In genomic region chr9:36833914-36834313, GRCm38 (mm10) we compare ENCODE assay signal across 11 mouse cellular contexts. TPM values are rescaled to one million over a fixed set of nuclear protein-coding genes. Genes with fewer than 3 reads are reported as not detected.
DNase-seq lines count a peak whose midpoint lies in the region; ATAC-seq lines count a peak whose summit lies in the region.
"Had no signal": no experiment of that assay in that cellular context is flagged by ENCODE, and none has a peak within 500 bp of the region (broad histone marks: within the 10 kb centered on the region; RNA-seq: fewer than 3 reads in every experiment).

No protein-coding gene starts in this region.

- no peak for ATAC-seq in heart, embryonic 12.5 days (ENCODE audit: insufficient number of reproducible peaks, low FRiP score)
- ATAC-seq in embryonic facial prominence, embryonic 14.5 days (ENCODE audit: low read depth): no peak
- no peak for ATAC-seq in erythroid progenitor cell, adult 5-6 weeks (replicated peaks; ENCODE audit: low FRiP score, poor library complexity, severe bottlenecking)

- peak overlapping the region; percentile 51; the same call in 1 of the 2 replicates for H3K4me3 ChIP-seq in heart, embryonic 12.5 days
- H3K4me3 ChIP-seq in brown adipose tissue, adult 24 weeks (ENCODE audit: insufficient read depth, low read depth, low read length): peak overlapping the region; percentile 64; the same call in 1 of the 2 replicates
- peak overlapping the region; percentile 52 for H3K4me3 ChIP-seq in embryonic facial prominence, embryonic 14.5 days (ENCODE audit: low read depth, low read length)
- peak overlapping the region; percentile 62; the same call in 1 of the 2 replicates for H3K4me3 ChIP-seq in limb, embryonic 10.5 days

- WGBS in heart, embryonic 12.5 days: 34% methylated on average over 3 of the region's 3 CpGs
- 39% methylated on average over 3 of the region's 3 CpGs for WGBS in embryonic facial prominence, embryonic 14.5 days
- WGBS in limb, embryonic 10.5 days: 48% methylated on average over 3 of the region's 3 CpGs

- peaks cover 20% of the 10 kb centered on the region for H3K27me3 ChIP-seq in heart, embryonic 12.5 days (replicated peaks)
- H3K27me3 ChIP-seq in embryonic facial prominence, embryonic 14.5 days (replicated peaks; ENCODE audit: control insufficient read depth, insufficient read depth, low read length): 0 out of 2 replicates have a peak, but pooled peaks cover 7% of the 10 kb centered on the region
- peaks cover 45% of the 10 kb centered on the region for H3K27me3 ChIP-seq in limb, embryonic 10.5 days (ENCODE audit: low read depth, poor library complexity, severe bottlenecking)

- DNase-seq in heart, postnatal 4 days: no peak
- no peak for DNase-seq in embryonic facial prominence, embryonic 14.5 days (ENCODE audit: low spot score)
- DNase-seq in limb, embryonic 10.5 days (ENCODE audit: low spot score): no peak
- no peak for DNase-seq in adrenal gland, adult (ENCODE audit: inconsistent age in 2 of 2, low spot score in 1 of 2)
- no peak for DNase-seq in adrenal gland, postnatal 10 days
- DNase-seq: thymus, postnatal 36 days had no signal

- H3K9ac ChIP-seq in heart, embryonic 12.5 days: no peak overlapping the region
- peak overlapping the region; percentile 66; the same call in 1 of the 2 replicates for H3K9ac ChIP-seq in embryonic facial prominence, embryonic 14.5 days (ENCODE audit: low read depth, low read length)

- H3K4me2 ChIP-seq in heart, embryonic 12.5 days: peak overlapping the region; percentile 94
- peak overlapping the region; percentile 72 for H3K4me2 ChIP-seq in embryonic facial prominence, embryonic 14.5 days (ENCODE audit: low read depth, low read length)

- no peaks in the 10 kb centered on the region for H3K36me3 ChIP-seq in heart, embryonic 12.5 days
- H3K36me3 ChIP-seq in embryonic facial prominence, embryonic 14.5 days (ENCODE audit: control insufficient read depth, insufficient read depth, low read length): no peaks in the 10 kb centered on the region
- H3K36me3 ChIP-seq in limb, embryonic 10.5 days: no peaks in the 10 kb centered on the region

- no peaks in the 10 kb centered on the region for H3K9me3 ChIP-seq in heart, embryonic 12.5 days (replicated peaks)
- H3K9me3 ChIP-seq in embryonic facial prominence, embryonic 14.5 days (ENCODE audit: control insufficient read depth, low read length): no peaks in the 10 kb centered on the region
- no peaks in the 10 kb centered on the region for H3K9me3 ChIP-seq in limb, embryonic 10.5 days (replicated peaks)

- no peak overlapping the region for H3K27ac ChIP-seq in heart, embryonic 12.5 days (ENCODE audit: poor library complexity, severe bottlenecking)
- no peak overlapping the region for H3K27ac ChIP-seq in brown adipose tissue, adult 24 weeks (replicated peaks; ENCODE audit: low read depth, low read length)
- H3K27ac ChIP-seq in embryonic facial prominence, embryonic 14.5 days (replicated peaks; ENCODE audit: low read depth, low read length): no peak overlapping the region
- no peak overlapping the region for H3K27ac ChIP-seq in limb, embryonic 10.5 days
- H3K27ac ChIP-seq: kidney, postnatal 0 days had no signal

- peaks cover 6% of the 10 kb centered on the region for H3K4me1 ChIP-seq in heart, embryonic 12.5 days (replicated peaks)
- no peaks in the 10 kb centered on the region for H3K4me1 ChIP-seq in brown adipose tissue, adult 24 weeks (ENCODE audit: control insufficient read depth, insufficient read depth, insufficient read length, low read length)
- H3K4me1 ChIP-seq in embryonic facial prominence, embryonic 14.5 days (ENCODE audit: control insufficient read depth, insufficient read depth, low read length): no peaks in the 10 kb centered on the region
- H3K4me1 ChIP-seq in limb, embryonic 10.5 days: peaks cover 19% of the 10 kb centered on the region

RNA-seq across cellular contexts. Expression of gene Fez1, which starts 12.2 kb away (rescaled TPM):
- polyA plus RNA-seq in heart, embryonic 12.5 days (2016; fragmentation: Nextera tagmentation; extraction: Ambion mirVana): 1.5 and 2.0 TPM in 2 replicates
- total RNA-seq in heart, postnatal 4 days (2021): 1 to 10 TPM in 1 of 2 experiments, under 1 TPM in 1; 0.91 to 1.4 TPM
- polyA plus RNA-seq in brown adipose tissue, adult 24 weeks (2012; ENCODE audit: insufficient read depth, insufficient read length, missing spikeins): 1.9 and 4.8 TPM in 2 replicates
- 47.7 and 54.8 TPM in 2 replicates for polyA plus RNA-seq in embryonic facial prominence, embryonic 14.5 days (2014; fragmentation: Nextera tagmentation; extraction: Ambion mirVana)
- 10.0 and 10.1 TPM in 2 replicates for polyA plus RNA-seq in limb, embryonic 10.5 days (2016; fragmentation: Nextera tagmentation; extraction: Ambion mirVana)
- total RNA-seq in erythroid progenitor cell, adult 5-6 weeks (2015; ENCODE audit: low replicate concordance): not detected in 2 replicates
- not detected in 2 replicates for total RNA-seq in erythroid progenitor cell, adult 5-6 weeks (2017; ENCODE audit: low replicate concordance)
- total RNA-seq in adrenal gland, postnatal 10 days (2021): 1 to 10 TPM; 7.6 to 9.3 TPM
- total RNA-seq: monocyte, adult 5-6 weeks had no signal

RNA-seq across cellular contexts. Expression of gene Ei24, which starts 36.7 kb away (rescaled TPM):
- polyA plus RNA-seq in heart, embryonic 12.5 days (2016; fragmentation: Nextera tagmentation; extraction: Ambion mirVana): 81.5 and 81.7 TPM in 2 replicates
- total RNA-seq in heart, postnatal 4 days (2021): 10 to 100 TPM; 94.2 to 97.9 TPM
- polyA plus RNA-seq in brown adipose tissue, adult 24 weeks (2012; ENCODE audit: insufficient read depth, insufficient read length, missing spikeins): 81.5 and 85.9 TPM in 2 replicates
- polyA plus RNA-seq in embryonic facial prominence, embryonic 14.5 days (2014; fragmentation: Nextera tagmentation; extraction: Ambion mirVana): 51.5 and 60.7 TPM in 2 replicates
- 84.3 and 91.1 TPM in 2 replicates for polyA plus RNA-seq in limb, embryonic 10.5 days (2016; fragmentation: Nextera tagmentation; extraction: Ambion mirVana)
- 6.8 and 9.6 TPM in 2 replicates for total RNA-seq in erythroid progenitor cell, adult 5-6 weeks (2015; ENCODE audit: low replicate concordance)
- 6.7 and 16.0 TPM in 2 replicates for total RNA-seq in erythroid progenitor cell, adult 5-6 weeks (2017; ENCODE audit: low replicate concordance)
- 100 to 1,000 TPM; 153 to 177 TPM for total RNA-seq in adrenal gland, postnatal 10 days (2021)
